Mouse (Mus musculus) heart, embryonic 16.5 days (tissue): ENCODE measurements around the gene Prkg1. TPM values are rescaled to one million over a fixed set of nuclear protein-coding genes. Genes with fewer than 3 reads are reported as not detected.
A peak's percentile ranks its signal among the peaks of the same experiment; 100 is the strongest.
"Not testable (repeated sequence)": the region's sequence is repeated elsewhere in the genome, so short reads cannot be mapped to it uniquely, and the experiment has no call there.

ENCODE experiments used
- ATAC-seq: fragments of 200-750 bp; cut with Nextera tagmentation; replicated peaks from 2 replicates; pipeline ENCODE4 v1.8.0; 2017; ENCODE audit warnings: moderate number of reproducible peaks; ENCODE audit not compliant: insufficient read depth, low FRiP score; ENCODE audit errors: extremely low read depth
- H3K27ac ChIP-seq: fragments of 300-500 bp; sonication (generic); 2 replicates; pipeline ENCODE4 v1.5.1; 2014; ENCODE audit warnings: mild to moderate bottlenecking, low read length, control low read depth, moderate library complexity
- H3K27me3 ChIP-seq: fragments of 300-500 bp; sonication (generic); 2 replicates; pipeline ENCODE4 v1.6.1; 2014; ENCODE audit warnings: low read length, mixed read lengths; ENCODE audit not compliant: control insufficient read depth, insufficient read depth
- H3K36me3 ChIP-seq: fragments of 300-500 bp; sonication (generic); 2 replicates; pipeline ENCODE4 v1.6.1; 2014; ENCODE audit not compliant: control insufficient read depth, insufficient read depth
- H3K4me1 ChIP-seq: fragments of 300-500 bp; sonication (generic); 2 replicates; pipeline ENCODE4 v1.6.1; 2014; ENCODE audit warnings: low read length, mixed read lengths; ENCODE audit not compliant: control insufficient read depth, insufficient read depth
- H3K4me2 ChIP-seq: fragments of 300-500 bp; sonication (generic); 2 replicates; pipeline ENCODE4 v1.6.1; 2014; ENCODE audit warnings: low read depth, mild to moderate bottlenecking, control low read depth, low read length
- H3K4me3 ChIP-seq: fragments of 300-500 bp; sonication (generic); 2 replicates; pipeline ENCODE4 v1.5.1; 2014; ENCODE audit warnings: mild to moderate bottlenecking, control low read depth, low read length
- H3K9ac ChIP-seq: fragments of 300-500 bp; sonication (generic); 2 replicates; pipeline ENCODE4 v1.6.1; 2014; ENCODE audit warnings: low read length, control low read depth
- H3K9me3 ChIP-seq: fragments of 300-500 bp; sonication (generic); replicated peaks from 2 replicates; pipeline ENCODE4 v1.6.1; 2016; ENCODE audit warnings: low read length; ENCODE audit not compliant: control insufficient read depth
- WGBS: fragments of 180-500 bp; shearing (Covaris S2); extraction: QIAGEN DNeasy Blood & Tissue Kit; methylation state at CpG from one replicate; pipeline ENCODE4 v1.1.7; 2014; 5-methylcytosine and 5-hydroxymethylcytosine counted together
- polyA plus RNA-seq: library from polyadenylated mRNA; unstranded; fragments of >200 nt; fragmentation: Nextera tagmentation; extraction: Ambion mirVana; gene quantifications from 2 replicates; pipeline ENCODE4 v1.2.1, GENCODE M21; 2015

Prkg1 gene
- polyA plus RNA-seq, 1 experiment from 2014 or later: 6.5 TPM

- Histone ChIP-seq H3K27me3 (no peaks in the 10 kb centered on the region), H3K4me3 (no peak overlapping the region), H3K27ac (no peak overlapping the region), H3K9ac (no peak overlapping the region), H3K36me3 (no peaks in the 10 kb centered on the region), H3K4me1 (no peaks in the 10 kb centered on the region), H3K9me3 (no peaks in the 10 kb centered on the region), H3K4me2 (no peak overlapping the region)
- no peak for ATAC-seq
- 50% methylated on average over 5 of the region's 5 CpGs for WGBS
Observed at GRCm38 (mm10) chr19:31383881-31384280, 381.0 kb downstream of the Prkg1 start.

DNA sequence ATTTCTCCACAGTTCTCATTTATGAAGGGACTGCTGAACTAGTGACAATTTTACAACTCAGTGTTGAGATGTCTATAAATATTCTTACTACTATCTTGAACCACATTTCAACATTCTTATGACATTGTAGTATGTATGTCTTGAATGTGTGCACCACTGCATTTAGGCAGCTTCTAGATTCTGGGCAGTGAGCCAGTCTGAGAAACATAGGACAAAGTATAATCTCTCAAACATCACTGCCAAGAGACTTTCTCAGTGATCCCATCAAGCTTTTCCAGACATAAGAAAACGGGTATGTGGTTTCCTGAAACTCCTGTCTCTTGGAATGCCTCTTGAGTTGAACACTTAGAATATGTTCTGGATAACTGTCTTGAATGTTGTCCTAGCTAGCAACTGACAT is 394.7 kb downstream of the Prkg1 start:
- Histone ChIP-seq H3K9me3 (no peaks in the 10 kb centered on the region), H3K27me3 (no peaks in the 10 kb centered on the region), H3K36me3 (no peaks in the 10 kb centered on the region), H3K4me2 (no peak overlapping the region), H3K9ac (no peak overlapping the region), H3K4me1 (peaks cover 5% of the 10 kb centered on the region; the same call in 1 of the 2 replicates), H3K27ac (no peak overlapping the region), H3K4me3 (no peak overlapping the region)
- ATAC-seq: no peak
- WGBS: 14% methylated on average over 1 of the region's 1 CpGs

DNA sequence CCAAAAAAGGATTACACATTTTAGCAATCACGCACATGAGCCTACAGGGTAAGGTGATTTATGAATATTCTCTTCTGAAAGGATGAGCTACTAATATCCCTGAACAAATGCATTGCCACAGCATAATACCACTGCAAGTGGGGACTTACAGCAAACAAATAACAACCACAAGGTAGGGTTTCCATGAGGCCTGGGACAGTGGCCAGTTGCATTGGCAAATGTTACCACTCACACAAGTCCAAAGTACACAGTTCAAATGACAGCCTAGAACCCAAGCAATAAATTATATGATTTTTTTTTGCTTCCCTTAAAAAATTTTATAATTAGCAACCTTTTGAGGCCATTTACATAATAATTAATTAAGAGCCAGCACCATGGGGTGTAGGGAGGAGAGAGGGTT is 395.7 kb downstream of the Prkg1 start:
- no peak overlapping the region for H3K4me2 ChIP-seq
- no peak for ATAC-seq
- H3K9ac ChIP-seq: no peak overlapping the region
- H3K36me3 ChIP-seq: no peaks in the 10 kb centered on the region
- WGBS: 80% methylated on average over 1 of the region's 1 CpGs
- no peak overlapping the region for H3K27ac ChIP-seq
- peaks cover 5% of the 10 kb centered on the region; the same call in 1 of the 2 replicates for H3K4me1 ChIP-seq
- H3K9me3 ChIP-seq: no peaks in the 10 kb centered on the region
- H3K27me3 ChIP-seq: no peaks in the 10 kb centered on the region
- no peak overlapping the region for H3K4me3 ChIP-seq

DNA sequence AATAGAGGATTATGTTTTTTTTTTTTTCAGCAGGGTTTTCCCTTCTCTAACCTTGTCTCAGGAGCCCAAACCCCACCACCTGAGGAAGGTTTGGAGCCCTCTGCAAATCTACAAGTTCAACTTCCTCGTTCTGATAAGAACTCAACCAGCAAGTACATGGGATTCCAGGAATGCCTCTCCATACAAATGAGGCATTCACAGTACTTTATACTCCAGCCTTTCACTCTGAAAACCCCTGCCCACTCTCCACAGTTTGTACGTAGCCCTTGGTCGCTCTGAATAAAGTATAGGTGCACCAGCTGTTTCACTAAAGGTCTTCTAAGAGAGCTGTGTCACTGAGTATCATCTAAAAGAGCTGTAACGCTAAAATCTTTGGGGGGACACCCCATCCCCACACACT is 402.8 kb downstream of the Prkg1 start:
- no peak for ATAC-seq
- no peak overlapping the region for H3K9ac ChIP-seq
- H3K4me2 ChIP-seq: no peak overlapping the region
- H3K27me3 ChIP-seq: no peaks in the 10 kb centered on the region
- H3K9me3 ChIP-seq: no peaks in the 10 kb centered on the region
- H3K27ac ChIP-seq: peak overlapping the region; percentile 16; the same call in 1 of the 2 replicates
- peaks cover 13% of the 10 kb centered on the region for H3K4me1 ChIP-seq
- WGBS: 39% methylated on average over 4 of the region's 4 CpGs
- no peaks in the 10 kb centered on the region for H3K36me3 ChIP-seq
- no peak overlapping the region for H3K4me3 ChIP-seq

DNA sequence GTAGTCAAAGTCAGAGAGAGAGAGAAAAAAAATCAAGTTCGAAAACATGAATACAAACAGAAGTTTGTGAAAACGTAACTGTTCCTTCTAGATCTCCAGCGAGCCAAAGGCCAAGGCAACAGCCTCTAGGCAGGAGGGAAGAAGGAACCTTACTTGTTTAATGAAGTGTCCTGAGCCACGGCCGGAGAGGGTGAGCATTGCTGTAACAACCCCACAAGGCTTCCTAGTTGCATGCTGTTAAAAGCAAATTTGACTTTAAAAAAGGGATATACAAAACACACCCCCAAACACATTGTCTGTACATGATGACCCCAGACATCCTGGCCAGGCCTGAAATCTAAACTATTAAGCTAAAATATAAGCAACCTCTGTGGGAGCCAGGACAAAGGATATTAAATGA is 403.3 kb downstream of the Prkg1 start:
- Histone ChIP-seq H3K27ac (peak overlapping the region; percentile 16), H3K4me2 (no peak overlapping the region), H3K4me3 (no peak overlapping the region), H3K4me1 (peaks cover 13% of the 10 kb centered on the region), H3K9ac (no peak overlapping the region), H3K36me3 (no peaks in the 10 kb centered on the region), H3K9me3 (no peaks in the 10 kb centered on the region), H3K27me3 (no peaks in the 10 kb centered on the region)
- WGBS: 60% methylated on average over 5 of the region's 5 CpGs
- no peak for ATAC-seq

DNA sequence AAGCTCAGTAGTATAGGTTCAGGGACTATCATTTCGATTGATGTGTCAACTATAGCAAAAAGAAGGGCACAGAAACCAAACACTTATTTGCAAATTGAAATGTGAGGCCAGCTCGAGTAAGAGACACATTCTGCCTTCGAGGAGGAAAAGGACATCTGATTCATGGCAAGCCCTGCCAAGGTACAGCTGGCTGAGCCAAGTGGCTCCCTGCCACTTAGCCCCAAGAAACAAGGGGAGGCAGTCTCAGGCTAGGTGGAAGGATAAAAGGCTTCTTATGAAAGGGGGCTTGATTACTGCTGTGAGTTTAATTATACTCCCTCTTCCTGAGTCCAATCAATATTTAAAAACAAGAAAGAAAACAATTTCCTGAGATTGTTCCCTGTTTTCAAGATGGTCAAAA is 403.7 kb downstream of the Prkg1 start:
- H3K36me3 ChIP-seq: no peaks in the 10 kb centered on the region
- H3K27ac ChIP-seq: peak overlapping the region; percentile 4; the same call in 1 of the 2 replicates
- H3K9me3 ChIP-seq: no peaks in the 10 kb centered on the region
- 52% methylated on average over 3 of the region's 3 CpGs for WGBS
- no peak for ATAC-seq
- no peaks in the 10 kb centered on the region for H3K27me3 ChIP-seq
- H3K4me1 ChIP-seq: peaks cover 13% of the 10 kb centered on the region
- no peak overlapping the region for H3K4me2 ChIP-seq
- H3K9ac ChIP-seq: no peak overlapping the region
- no peak overlapping the region for H3K4me3 ChIP-seq

GRCm38 (mm10) chr19:31354959-31355358 is 409.9 kb downstream of the Prkg1 start:
- 76% methylated on average over 1 of the region's 1 CpGs for WGBS
- Histone ChIP-seq H3K27ac (no peak overlapping the region), H3K4me2 (no peak overlapping the region), H3K4me1 (no peaks in the 10 kb centered on the region; the same call in 1 of the 2 replicates), H3K9me3 (no peaks in the 10 kb centered on the region), H3K4me3 (no peak overlapping the region), H3K36me3 (no peaks in the 10 kb centered on the region), H3K27me3 (no peaks in the 10 kb centered on the region), H3K9ac (no peak overlapping the region)
- ATAC-seq: no peak

DNA sequence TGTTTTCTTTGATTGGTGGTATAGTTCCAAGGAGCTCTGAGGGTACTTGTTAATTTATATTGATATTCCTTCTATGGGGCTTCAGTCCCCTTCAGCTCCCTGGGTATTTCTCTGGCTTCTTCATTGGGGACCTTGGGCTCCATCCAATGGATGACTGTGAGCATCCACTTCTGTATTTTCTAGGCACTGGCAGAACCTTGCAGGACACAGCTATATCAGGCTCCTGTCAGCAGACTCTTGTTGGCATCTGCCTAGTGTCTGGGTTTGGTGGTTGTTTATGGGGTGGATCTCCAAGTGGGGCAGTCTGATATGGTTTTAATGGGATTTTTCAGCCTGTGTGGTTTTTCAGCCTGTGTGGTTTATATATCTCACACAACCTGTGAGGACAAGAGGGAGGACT is 412.0 kb downstream of the Prkg1 start:
- H3K4me2 ChIP-seq, H3K36me3 ChIP-seq, H3K9me3 ChIP-seq, H3K4me3 ChIP-seq, H3K9ac ChIP-seq, ATAC-seq, H3K4me1 ChIP-seq, H3K27ac ChIP-seq, H3K27me3 ChIP-seq: not testable (repeated sequence)

GRCm38 (mm10) chr19:31351796-31352195 is 413.0 kb downstream of the Prkg1 start:
- no peak overlapping the region for H3K4me2 ChIP-seq
- H3K36me3 ChIP-seq: no peaks in the 10 kb centered on the region
- no peak overlapping the region for H3K27ac ChIP-seq
- WGBS: 58% methylated on average over 3 of the region's 3 CpGs
- H3K9me3 ChIP-seq: no peaks in the 10 kb centered on the region
- ATAC-seq: no peak
- no peaks in the 10 kb centered on the region for H3K27me3 ChIP-seq
- H3K9ac ChIP-seq: no peak overlapping the region
- no peak overlapping the region for H3K4me3 ChIP-seq
- no peaks in the 10 kb centered on the region; the same call in 1 of the 2 replicates for H3K4me1 ChIP-seq

DNA sequence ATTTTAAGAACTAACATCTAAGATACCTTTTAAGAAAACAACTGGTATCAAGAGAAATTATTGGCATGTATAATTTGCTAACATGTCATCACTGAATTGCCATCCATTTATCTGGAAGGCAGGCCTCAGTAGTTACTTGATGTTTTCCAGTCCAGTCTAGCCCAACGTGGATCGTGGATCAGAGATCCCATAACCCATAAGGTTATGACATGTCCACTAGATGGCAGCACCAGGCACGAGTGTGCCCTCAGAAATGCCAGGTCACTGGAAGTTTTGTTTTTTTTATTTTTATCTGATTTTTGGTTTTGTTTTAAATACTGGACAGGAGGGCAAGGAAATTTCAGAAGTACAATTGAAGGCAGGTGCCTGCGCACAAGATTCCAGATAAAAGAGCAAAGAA is 422.7 kb downstream of the Prkg1 start:
- Histone ChIP-seq H3K9me3 (no peaks in the 10 kb centered on the region), H3K4me1 (peaks cover 2% of the 10 kb centered on the region; the same call in 1 of the 2 replicates), H3K27me3 (no peaks in the 10 kb centered on the region), H3K4me2 (no peak overlapping the region), H3K4me3 (no peak overlapping the region), H3K9ac (no peak overlapping the region), H3K27ac (no peak overlapping the region), H3K36me3 (no peaks in the 10 kb centered on the region)
- ATAC-seq: no peak
- WGBS: 14% methylated on average over 4 of the region's 4 CpGs
